Mouse (Mus musculus) heart, embryonic 12.5 days (tissue): ENCODE data around the gene Col6a6. TPM values are rescaled to one million over a fixed set of nuclear protein-coding genes. Genes with fewer than 3 reads are reported as not detected.

Source experiments
- ATAC-seq: fragments of 200-750 bp; cut with Nextera tagmentation; 2 replicates; pipeline ENCODE4 v1.8.0; 2017; ENCODE audit warnings: moderate TSS enrichment, moderate library complexity; ENCODE audit not compliant: insufficient number of reproducible peaks, low FRiP score
- H3K27ac ChIP-seq: fragments of 300-500 bp; sonication (generic); 2 replicates; pipeline ENCODE4 v1.5.1; 2016; ENCODE audit warnings: mild to moderate bottlenecking, moderate library complexity; ENCODE audit not compliant: poor library complexity, severe bottlenecking
- H3K27me3 ChIP-seq: fragments of 300-500 bp; sonication (generic); replicated peaks from 2 replicates; pipeline ENCODE4 v1.6.1; 2016; ENCODE audit warnings: mild to moderate bottlenecking, moderate library complexity
- H3K36me3 ChIP-seq: fragments of 300-500 bp; sonication (generic); 2 replicates; pipeline ENCODE4 v1.6.1; 2016; ENCODE audit warnings: mild to moderate bottlenecking, moderate library complexity
- H3K4me1 ChIP-seq: fragments of 300-500 bp; sonication (generic); replicated peaks from 2 replicates; pipeline ENCODE4 v1.6.1; 2016; ENCODE audit warnings: mild to moderate bottlenecking
- H3K4me2 ChIP-seq: fragments of 300-500 bp; sonication (generic); 2 replicates; pipeline ENCODE4 v1.6.1; 2016; ENCODE audit warnings: mild to moderate bottlenecking, moderate library complexity
- H3K4me3 ChIP-seq: fragments of 300-500 bp; sonication (generic); 2 replicates; pipeline ENCODE4 v1.5.1; 2016; ENCODE audit warnings: mild to moderate bottlenecking
- H3K9ac ChIP-seq: fragments of 300-500 bp; sonication (generic); 2 replicates; pipeline ENCODE4 v1.6.1; 2016; ENCODE audit warnings: mild to moderate bottlenecking, moderate library complexity
- H3K9me3 ChIP-seq: fragments of 300-500 bp; sonication (generic); replicated peaks from 2 replicates; pipeline ENCODE4 v1.6.1; 2016; ENCODE audit warnings: mild to moderate bottlenecking, moderate library complexity
- WGBS: fragments of 180-500 bp; shearing (Covaris S2); methylation state at CpG from one replicate; pipeline ENCODE4 v1.1.7; 2016; 5-methylcytosine and 5-hydroxymethylcytosine counted together
- polyA plus RNA-seq: library from polyadenylated mRNA; unstranded; fragments of >200 nt; fragmentation: Nextera tagmentation; extraction: Ambion mirVana; gene quantifications from 2 replicates; pipeline ENCODE4 v1.2.1, GENCODE M21; 2016

The Col6a6 gene
- polyA plus RNA-seq, 1 experiment from 2014 or later = 1.6 TPM

- Histone ChIP-seq H3K36me3 (no peaks in the 10 kb centered on the region), H3K4me2 (no peak overlapping the region), H3K27ac (no peak overlapping the region), H3K9me3 (no peaks in the 10 kb centered on the region), H3K27me3 (no peaks in the 10 kb centered on the region), H3K4me1 (peaks cover 22% of the 10 kb centered on the region), H3K4me3 (no peak overlapping the region), H3K9ac (no peak overlapping the region)
- no peak for ATAC-seq
- 82% methylated on average over 4 of the region's 4 CpGs for WGBS
Observed at GRCm38 (mm10) chr9:105838396-105839146, 10.6 kb upstream of the Col6a6 start.

GRCm38 (mm10) chr9:105835587-105835986, 7.6 kb upstream of the Col6a6 start:
- Histone ChIP-seq H3K36me3 (no peaks in the 10 kb centered on the region), H3K4me1 (peaks cover 20% of the 10 kb centered on the region), H3K9me3 (no peaks in the 10 kb centered on the region), H3K9ac (no peak overlapping the region), H3K27ac (peak overlapping the region; percentile 68), H3K4me3 (no peak overlapping the region), H3K27me3 (no peaks in the 10 kb centered on the region), H3K4me2 (peak overlapping the region; percentile 52)
- peak; percentile 73 for ATAC-seq
- WGBS = 21% methylated on average over 7 of the region's 7 CpGs

- H3K9me3 ChIP-seq = no peaks in the 10 kb centered on the region
- 43% methylated on average over 4 of the region's 4 CpGs for WGBS
- H3K4me2 ChIP-seq = peak overlapping the region; percentile 52; the same call in 1 of the 2 replicates
- no peak for ATAC-seq
- H3K4me1 ChIP-seq = peaks cover 20% of the 10 kb centered on the region
- H3K9ac ChIP-seq = no peak overlapping the region
- H3K36me3 ChIP-seq = no peaks in the 10 kb centered on the region
- H3K27me3 ChIP-seq = no peaks in the 10 kb centered on the region
- H3K4me3 ChIP-seq = no peak overlapping the region
- peak overlapping the region; percentile 68; the same call in 1 of the 2 replicates for H3K27ac ChIP-seq
Observed at GRCm38 (mm10) chr9:105834799-105835198, 6.8 kb upstream of the Col6a6 start.

GRCm38 (mm10) chr9:105831291-105831690, 3.3 kb upstream of the Col6a6 start:
- Histone ChIP-seq H3K27ac (no peak overlapping the region), H3K4me1 (peaks cover 24% of the 10 kb centered on the region), H3K9ac (no peak overlapping the region), H3K9me3 (no peaks in the 10 kb centered on the region), H3K27me3 (peaks cover 25% of the 10 kb centered on the region), H3K4me2 (no peak overlapping the region), H3K4me3 (no peak overlapping the region), H3K36me3 (no peaks in the 10 kb centered on the region)
- ATAC-seq = no peak
- 81% methylated on average over 9 of the region's 9 CpGs for WGBS

- WGBS = 62% methylated on average over 8 of the region's 8 CpGs
- Histone ChIP-seq H3K4me3 (no peak overlapping the region), H3K9me3 (0 out of 2 replicates have a peak, but pooled peaks cover 2% of the 10 kb centered on the region), H3K9ac (no peak overlapping the region), H3K36me3 (no peaks in the 10 kb centered on the region), H3K4me1 (peaks cover 8% of the 10 kb centered on the region; the same call in 1 of the 2 replicates), H3K27me3 (peaks cover 30% of the 10 kb centered on the region), H3K4me2 (0 out of 2 replicates have a peak overlapping the region, but pooled peaks have one; percentile 60), H3K27ac (no peak overlapping the region)
- no peak for ATAC-seq
Observed at GRCm38 (mm10) chr9:105827076-105827647, 798 bp downstream of the Col6a6 start.

GRCm38 (mm10) chr9:105820711-105821110, 7.2 kb downstream of the Col6a6 start:
- H3K27ac ChIP-seq = no peak overlapping the region
- no peak for ATAC-seq

GRCm38 (mm10) chr9:105819155-105819709, 8.7 kb downstream of the Col6a6 start:
- 62% methylated on average over 29 of the region's 29 CpGs for WGBS
- Histone ChIP-seq H3K36me3 (no peaks in the 10 kb centered on the region), H3K9ac (no peak overlapping the region), H3K9me3 (0 out of 2 replicates have a peak, but pooled peaks cover 2% of the 10 kb centered on the region), H3K4me1 (no peaks in the 10 kb centered on the region), H3K27me3 (peaks cover 20% of the 10 kb centered on the region; the same call in 1 of the 2 replicates), H3K4me3 (no peak overlapping the region), H3K4me2 (peak overlapping the region; percentile 45), H3K27ac (no peak overlapping the region)
- no peak for ATAC-seq

More at GRCm38 (mm10) chr9:105820711-105821110, 7.2 kb downstream of the Col6a6 start:
- Histone ChIP-seq H3K4me2 (no peak overlapping the region), H3K9me3 (0 out of 2 replicates have a peak, but pooled peaks cover 2% of the 10 kb centered on the region), H3K9ac (no peak overlapping the region), H3K27me3 (peaks cover 20% of the 10 kb centered on the region; the same call in 1 of the 2 replicates), H3K36me3 (no peaks in the 10 kb centered on the region), H3K4me1 (no peaks in the 10 kb centered on the region), H3K4me3 (no peak overlapping the region)
- 81% methylated on average over 6 of the region's 6 CpGs for WGBS

GRCm38 (mm10) chr9:105814436-105814835, 13.5 kb downstream of the Col6a6 start:
- no peak for ATAC-seq
- WGBS = 80% methylated on average over 5 of the region's 5 CpGs
- H3K4me2 ChIP-seq = no peak overlapping the region

GRCm38 (mm10) chr9:105811458-105811857, 16.5 kb downstream of the Col6a6 start:
- no peaks in the 10 kb centered on the region for H3K27me3 ChIP-seq
- no peaks in the 10 kb centered on the region for H3K36me3 ChIP-seq
- WGBS = 70% methylated on average over 7 of the region's 7 CpGs
- H3K27ac ChIP-seq = no peak overlapping the region
- no peaks in the 10 kb centered on the region for H3K4me1 ChIP-seq
- H3K4me3 ChIP-seq = no peak overlapping the region
- no peak overlapping the region for H3K9ac ChIP-seq
- no peak overlapping the region for H3K4me2 ChIP-seq
- no peak for ATAC-seq
- no peaks in the 10 kb centered on the region for H3K9me3 ChIP-seq

More at GRCm38 (mm10) chr9:105814436-105814835, 13.5 kb downstream of the Col6a6 start:
- Histone ChIP-seq H3K4me1 (no peaks in the 10 kb centered on the region), H3K36me3 (no peaks in the 10 kb centered on the region), H3K9me3 (no peaks in the 10 kb centered on the region), H3K9ac (no peak overlapping the region), H3K27me3 (peaks cover 14% of the 10 kb centered on the region; the same call in 1 of the 2 replicates), H3K4me3 (no peak overlapping the region), H3K27ac (no peak overlapping the region)

GRCm38 (mm10) chr9:105808920-105809505, 18.9 kb downstream of the Col6a6 start:
- Histone ChIP-seq H3K4me3 (no peak overlapping the region), H3K9ac (no peak overlapping the region), H3K4me2 (no peak overlapping the region), H3K27ac (no peak overlapping the region), H3K36me3 (no peaks in the 10 kb centered on the region), H3K27me3 (no peaks in the 10 kb centered on the region), H3K9me3 (no peaks in the 10 kb centered on the region), H3K4me1 (no peaks in the 10 kb centered on the region)
- 79% methylated on average over 17 of the region's 17 CpGs for WGBS
- ATAC-seq = no peak

- WGBS = 51% methylated on average over 8 of the region's 8 CpGs
Observed at GRCm38 (mm10) chr9:105803416-105803815, 24.5 kb downstream of the Col6a6 start.

More at GRCm38 (mm10) chr9:105803416-105803815, 24.5 kb downstream of the Col6a6 start:
- no peak for ATAC-seq
- H3K27me3 ChIP-seq = 0 out of 2 replicates have a peak, but pooled peaks cover 6% of the 10 kb centered on the region
- no peak overlapping the region for H3K4me2 ChIP-seq
- H3K27ac ChIP-seq = no peak overlapping the region
- H3K4me3 ChIP-seq = no peak overlapping the region
- no peaks in the 10 kb centered on the region for H3K9me3 ChIP-seq
- no peak overlapping the region for H3K9ac ChIP-seq
- H3K4me1 ChIP-seq = 0 out of 2 replicates have a peak, but pooled peaks cover 5% of the 10 kb centered on the region
- no peaks in the 10 kb centered on the region for H3K36me3 ChIP-seq
